Mouse (Mus musculus) stomach, embryonic 16.5 days (tissue): ENCODE measurements at regions not wholly inside any gene's neighbourhood (a gene's known extent, or its start where the extent isn't known, plus 50 kb on each side); places are given as distances from the start of the nearest gene placed in this dataset.

Experiments used
- ATAC-seq: fragments of 200-750 bp; cut with Nextera tagmentation; 2 replicates; pipeline ENCODE4 v1.8.0; 2017; ENCODE audit warnings: moderate number of reproducible peaks, moderate TSS enrichment; ENCODE audit not compliant: insufficient read depth, low FRiP score
- H3K27ac ChIP-seq: fragments of 300-500 bp; sonication (generic); 2 replicates; pipeline ENCODE4 v1.5.1; 2014; ENCODE audit warnings: low read length
- H3K27me3 ChIP-seq: fragments of 300-500 bp; sonication (generic); 2 replicates; pipeline ENCODE4 v1.6.1; 2014; ENCODE audit warnings: low read length, control low read depth, mixed read lengths; ENCODE audit not compliant: control insufficient read depth, insufficient read depth
- H3K36me3 ChIP-seq: fragments of 300-500 bp; sonication (generic); 2 replicates; pipeline ENCODE4 v1.6.1; 2014; ENCODE audit warnings: low read length; ENCODE audit not compliant: control insufficient read depth, insufficient read depth
- H3K4me1 ChIP-seq: fragments of 300-500 bp; sonication (generic); 2 replicates; pipeline ENCODE4 v1.6.1; 2014; ENCODE audit warnings: low read length, control low read depth, mixed read lengths; ENCODE audit not compliant: control insufficient read depth, insufficient read depth
- H3K4me2 ChIP-seq: fragments of 300-500 bp; sonication (generic); 2 replicates; pipeline ENCODE4 v1.6.1; 2014; ENCODE audit warnings: low read depth, low read length, mixed read lengths
- H3K4me3 ChIP-seq: fragments of 300-500 bp; sonication (generic); replicated peaks from 2 replicates; pipeline ENCODE4 v1.5.1; 2014; ENCODE audit warnings: mild to moderate bottlenecking, low read length
- H3K9ac ChIP-seq: fragments of 300-500 bp; sonication (generic); 2 replicates; pipeline ENCODE4 v1.6.1; 2014; ENCODE audit warnings: low read length
- H3K9me3 ChIP-seq: fragments of 300-500 bp; sonication (generic); replicated peaks from 2 replicates; pipeline ENCODE4 v1.6.1; 2016; ENCODE audit warnings: low read length, control low read depth; ENCODE audit not compliant: control insufficient read depth
- WGBS: fragments of 180-500 bp; shearing (Covaris S2); extraction: QIAGEN DNeasy Blood & Tissue Kit; methylation state at CpG from one replicate; pipeline ENCODE4 v1.1.7; 2014; 5-methylcytosine and 5-hydroxymethylcytosine counted together

GRCm38 (mm10) chr6:88978970-88979369 is 76.9 kb downstream of the Tpra1 start:
- Histone ChIP-seq H3K9ac (no peak overlapping the region), H3K4me3 (no peak overlapping the region), H3K27ac (no peak overlapping the region), H3K36me3 (no peaks in the 10 kb centered on the region), H3K4me2 (no peak overlapping the region), H3K27me3 (no peaks in the 10 kb centered on the region), H3K9me3 (no peaks in the 10 kb centered on the region), H3K4me1 (no peaks in the 10 kb centered on the region)
- WGBS: 44% methylated on average over 4 of the region's 4 CpGs
- no peak for ATAC-seq

- WGBS: 2% methylated on average over 8 of the region's 8 CpGs
- no peaks in the 10 kb centered on the region for H3K27me3 ChIP-seq
- ATAC-seq: peak; percentile 46; the same call in 1 of the 2 replicates
- no peak overlapping the region for H3K27ac ChIP-seq
- H3K4me2 ChIP-seq: no peak overlapping the region
- H3K4me1 ChIP-seq: no peaks in the 10 kb centered on the region
- no peak overlapping the region for H3K9ac ChIP-seq
- no peaks in the 10 kb centered on the region for H3K9me3 ChIP-seq
- H3K4me3 ChIP-seq: no peak overlapping the region
- H3K36me3 ChIP-seq: no peaks in the 10 kb centered on the region
Observed at GRCm38 (mm10) chr6:88980112-88980511, 78.1 kb downstream of the Tpra1 start.

- Histone ChIP-seq H3K9me3 (no peaks in the 10 kb centered on the region), H3K36me3 (no peaks in the 10 kb centered on the region), H3K9ac (no peak overlapping the region), H3K27me3 (no peaks in the 10 kb centered on the region), H3K4me2 (no peak overlapping the region), H3K27ac (no peak overlapping the region), H3K4me3 (no peak overlapping the region), H3K4me1 (no peaks in the 10 kb centered on the region)
- ATAC-seq: no peak
- 31% methylated on average over 7 of the region's 7 CpGs for WGBS
Observed at GRCm38 (mm10) chr6:88981544-88981943, 79.5 kb downstream of the Tpra1 start.

- Histone ChIP-seq H3K4me1 (no peaks in the 10 kb centered on the region), H3K4me3 (no peak overlapping the region), H3K27me3 (no peaks in the 10 kb centered on the region), H3K27ac (no peak overlapping the region), H3K4me2 (no peak overlapping the region), H3K9me3 (no peaks in the 10 kb centered on the region), H3K36me3 (no peaks in the 10 kb centered on the region), H3K9ac (no peak overlapping the region)
- WGBS: 60% methylated on average over 4 of the region's 4 CpGs
- no peak for ATAC-seq
Observed at GRCm38 (mm10) chr6:88984170-88984569, 82.1 kb downstream of the Tpra1 start.

- no peak for ATAC-seq
Observed at GRCm38 (mm10) chr6:88984863-88985262, 82.8 kb downstream of the Tpra1 start.

GRCm38 (mm10) chr6:88988551-88988950 is 86.5 kb downstream of the Tpra1 start:
- no peaks in the 10 kb centered on the region for H3K27me3 ChIP-seq
- H3K4me2 ChIP-seq: no peak overlapping the region
- H3K9ac ChIP-seq: no peak overlapping the region
- no peak for ATAC-seq
- H3K27ac ChIP-seq: no peak overlapping the region
- 89% methylated on average over 10 of the region's 10 CpGs for WGBS
- H3K4me1 ChIP-seq: 0 out of 2 replicates have a peak, but pooled peaks cover 3% of the 10 kb centered on the region
- H3K4me3 ChIP-seq: no peak overlapping the region
- H3K9me3 ChIP-seq: no peaks in the 10 kb centered on the region
- H3K36me3 ChIP-seq: no peaks in the 10 kb centered on the region

More at GRCm38 (mm10) chr6:88984863-88985262, 82.8 kb downstream of the Tpra1 start:
- no peak overlapping the region for H3K4me3 ChIP-seq
- H3K27me3 ChIP-seq: no peaks in the 10 kb centered on the region
- H3K4me1 ChIP-seq: no peaks in the 10 kb centered on the region
- no peak overlapping the region for H3K9ac ChIP-seq
- no peaks in the 10 kb centered on the region for H3K36me3 ChIP-seq
- H3K4me2 ChIP-seq: no peak overlapping the region
- 47% methylated on average over 4 of the region's 4 CpGs for WGBS
- H3K9me3 ChIP-seq: no peaks in the 10 kb centered on the region
- H3K27ac ChIP-seq: no peak overlapping the region

GRCm38 (mm10) chr6:88989617-88990299 is 87.7 kb downstream of the Tpra1 start:
- WGBS: 55% methylated on average over 6 of the region's 6 CpGs
- 0 out of 2 replicates have a peak, but pooled peaks have one; percentile 25 for ATAC-seq
- Histone ChIP-seq H3K4me2 (no peak overlapping the region), H3K9me3 (no peaks in the 10 kb centered on the region), H3K36me3 (no peaks in the 10 kb centered on the region), H3K9ac (no peak overlapping the region), H3K4me3 (no peak overlapping the region), H3K27me3 (no peaks in the 10 kb centered on the region), H3K27ac (no peak overlapping the region), H3K4me1 (0 out of 2 replicates have a peak, but pooled peaks cover 3% of the 10 kb centered on the region)

- H3K9me3 ChIP-seq: no peaks in the 10 kb centered on the region
- no peak overlapping the region for H3K9ac ChIP-seq
- H3K27me3 ChIP-seq: no peaks in the 10 kb centered on the region
- 0 out of 2 replicates have a peak, but pooled peaks cover 3% of the 10 kb centered on the region for H3K4me1 ChIP-seq
- no peak overlapping the region for H3K4me2 ChIP-seq
- WGBS: 17% methylated on average over 1 of the region's 1 CpGs
- H3K36me3 ChIP-seq: no peaks in the 10 kb centered on the region
- no peak overlapping the region for H3K27ac ChIP-seq
- 0 out of 2 replicates have a peak, but pooled peaks have one; percentile 29 for ATAC-seq
- no peak overlapping the region for H3K4me3 ChIP-seq
Observed at GRCm38 (mm10) chr6:88990300-88990685, 88.2 kb downstream of the Tpra1 start.

GRCm38 (mm10) chr6:88995077-88995476 is 93.0 kb downstream of the Tpra1 start:
- no peaks in the 10 kb centered on the region for H3K27me3 ChIP-seq
- no peak overlapping the region for H3K4me2 ChIP-seq
- H3K27ac ChIP-seq: no peak overlapping the region
- 81% methylated on average over 3 of the region's 3 CpGs for WGBS
- no peaks in the 10 kb centered on the region for H3K36me3 ChIP-seq
- no peak for ATAC-seq
- H3K9me3 ChIP-seq: no peaks in the 10 kb centered on the region
- H3K9ac ChIP-seq: no peak overlapping the region
- no peak overlapping the region for H3K4me3 ChIP-seq
- H3K4me1 ChIP-seq: 0 out of 2 replicates have a peak, but pooled peaks cover 3% of the 10 kb centered on the region
